Mouse (Mus musculus) yolk sac, embryonic 10.5 days (tissue): ENCODE data around the gene Zfp729b.

Experiments used
- DNase-seq: peaks from one replicate; pipeline ENCODE4 v3.0.0-alpha.2; 2017; ENCODE audit warnings: low spot score

The Zfp729b gene

GRCm38 (mm10) chr13:67609066-67609876 lies at the start of gene Zfp729b:
Zfp729b (minus strand) TSS chr13:67609707.
- DNase-seq, result peak; percentile 92

GRCm38 (mm10) chr13:67652496-67652895 lies 43.0 kb upstream of the Zfp729b start:
- no peak for DNase-seq

GRCm38 (mm10) chr13:67637294-67638007 lies 27.9 kb upstream of the Zfp729b start, which contains the start of the genes Gm49345 and Zfp729a:
Gm49345 (minus strand) TSS chr13:67637769.
Zfp729a (minus strand) TSS chr13:67637791.
- DNase-seq, result peak; percentile 84

GRCm38 (mm10) chr13:67610108-67610507 lies 601 bp upstream of the Zfp729b start:
- no peak for DNase-seq

- no peak for DNase-seq
These were observed 36.8 kb downstream of the Zfp729b start for GRCm38 (mm10) chr13:67572591-67573189.

GRCm38 (mm10) chr13:67553730-67554129 lies 55.8 kb downstream of the Zfp729b start, which contains the start of gene Zfp748:
Zfp748 (minus strand) TSS chr13:67553830.
- DNase-seq, result no peak

GRCm38 (mm10) chr13:67552505-67553346 lies 56.8 kb downstream of the Zfp729b start:
- DNase-seq, result peak; percentile 92

GRCm38 (mm10) chr13:67545941-67546340 lies 63.6 kb downstream of the Zfp729b start:
- no peak for DNase-seq
